Mouse (Mus musculus): ENCODE data around the gene Isx. TPM values are rescaled to one million over a fixed set of nuclear protein-coding genes. Genes with fewer than 3 reads are reported as not detected.

The Isx gene
- polyA plus RNA-seq, 1 experiment from 2014 or later, result 76.3 TPM

DNA sequence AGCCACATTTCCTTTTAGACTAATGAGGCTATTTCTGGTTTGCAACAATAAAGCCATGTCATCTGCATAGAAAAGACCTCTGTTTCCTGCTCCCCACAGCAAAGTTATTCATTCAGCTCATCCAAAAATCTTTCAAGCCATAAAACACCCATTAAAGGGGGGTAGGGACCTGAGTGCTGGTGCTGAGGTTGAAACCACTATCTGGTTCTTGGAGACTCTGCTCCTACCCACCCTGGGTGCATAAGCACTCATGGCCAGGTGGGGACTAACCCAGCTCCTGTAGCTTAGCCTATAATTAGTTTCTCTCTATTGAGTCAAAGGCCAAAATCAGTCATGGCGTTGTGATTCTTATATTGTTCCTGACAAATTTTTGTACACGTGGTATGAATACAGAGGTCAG is 10.4 kb upstream of the Isx start:
- Histone ChIP-seq H3K4me2 (replicated peaks) (no peak overlapping the region), H3K4me1 (replicated peaks) (no peaks in the 10 kb centered on the region), H3K36me3 (no peaks in the 10 kb centered on the region), H3K27me3 (replicated peaks) (no peaks in the 10 kb centered on the region), H3K4me3 (replicated peaks) (no peak overlapping the region), H3K9ac (no peak overlapping the region), H3K27ac (no peak overlapping the region), H3K9me3 (no peaks in the 10 kb centered on the region)
- 77% methylated on average over 2 of the region's 2 CpGs for WGBS
- ATAC-seq, result no peak

GRCm38 (mm10) chr8:74870346-74870949 is 2.5 kb upstream of the Isx start:
- Histone ChIP-seq H3K4me2 (replicated peaks) (no peak overlapping the region), H3K27ac (no peak overlapping the region; the same call in 1 of the 2 replicates), H3K4me1 (replicated peaks) (no peaks in the 10 kb centered on the region; the same call in 1 of the 2 replicates), H3K9me3 (no peaks in the 10 kb centered on the region), H3K27me3 (replicated peaks) (no peaks in the 10 kb centered on the region), H3K4me3 (replicated peaks) (no peak overlapping the region), H3K36me3 (no peaks in the 10 kb centered on the region), H3K9ac (no peak overlapping the region)
- ATAC-seq, result no peak
- 71% methylated on average over 4 of the region's 4 CpGs for WGBS

DNA sequence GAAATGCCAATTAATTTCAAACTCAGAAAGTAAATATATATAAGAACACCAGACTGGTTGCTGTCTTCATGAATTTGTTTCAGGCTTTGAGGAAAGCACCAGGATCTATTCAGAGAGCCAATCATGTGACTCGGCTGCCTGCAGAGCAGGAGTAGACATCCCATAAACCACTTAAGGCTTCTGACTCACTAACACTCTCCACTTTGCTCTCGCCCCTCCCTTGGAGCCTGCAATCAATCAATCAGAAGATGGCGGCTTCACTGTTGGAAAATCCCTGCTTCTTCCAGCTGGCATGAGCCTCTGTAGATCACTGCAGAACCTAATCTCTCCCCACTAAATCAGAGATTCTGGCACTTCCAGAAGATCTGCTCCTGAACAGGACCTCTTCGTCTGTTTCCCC is 1.3 kb upstream of the Isx start:
- H3K4me2 ChIP-seq (replicated peaks), result peak overlapping the region; percentile 52
- H3K9me3 ChIP-seq, result no peaks in the 10 kb centered on the region
- 0 out of 2 replicates have a peak overlapping the region, but pooled peaks have one; percentile 6 for H3K9ac ChIP-seq
- no peaks in the 10 kb centered on the region for H3K27me3 ChIP-seq (replicated peaks)
- ATAC-seq, result peak; percentile 73
- H3K27ac ChIP-seq, result peak overlapping the region; percentile 80
- no peaks in the 10 kb centered on the region; the same call in 1 of the 2 replicates for H3K4me1 ChIP-seq (replicated peaks)
- no peaks in the 10 kb centered on the region for H3K36me3 ChIP-seq
- 5% methylated on average over 4 of the region's 4 CpGs for WGBS
- H3K4me3 ChIP-seq (replicated peaks), result peak overlapping the region; percentile 20

DNA sequence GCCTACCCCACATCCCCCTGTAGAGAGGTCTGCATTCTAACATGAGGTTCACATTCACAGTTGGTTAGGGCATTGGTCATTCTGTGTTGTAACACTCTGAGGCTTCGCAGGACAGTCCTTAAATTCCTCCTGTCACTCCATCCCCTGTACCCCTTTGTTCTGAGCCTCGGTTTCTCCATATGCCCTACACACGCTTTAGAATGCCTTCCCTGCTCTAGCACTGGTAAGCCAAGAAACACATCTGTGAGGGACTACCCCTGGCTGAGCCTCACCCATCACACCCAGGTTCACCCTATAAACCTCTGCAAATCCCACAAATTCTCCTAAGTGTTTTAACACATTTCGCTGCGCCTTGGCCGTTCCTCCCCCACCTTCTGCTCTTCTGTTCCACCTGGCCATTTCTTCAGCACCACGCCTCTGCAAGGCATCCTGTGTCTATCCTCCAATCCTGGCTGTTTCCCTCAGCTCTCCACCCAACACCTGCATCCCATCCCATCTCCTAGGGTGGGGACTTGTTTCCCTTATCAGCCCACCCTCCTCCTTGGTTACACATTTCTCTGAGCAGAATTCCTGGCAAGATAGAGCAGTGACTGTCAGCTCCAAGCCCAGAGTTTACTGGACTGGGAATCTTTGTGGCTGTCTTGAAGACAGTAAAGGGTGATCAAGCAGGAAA is 686 bp upstream of the Isx start:
- H3K27me3 ChIP-seq (replicated peaks), result no peaks in the 10 kb centered on the region
- WGBS, result 60% methylated on average over 7 of the region's 7 CpGs
- peak; percentile 91 for ATAC-seq
- H3K9ac ChIP-seq, result peak overlapping the region; percentile 47
- no peaks in the 10 kb centered on the region for H3K36me3 ChIP-seq
- peak overlapping the region; percentile 52 for H3K4me2 ChIP-seq (replicated peaks)
- peak overlapping the region; percentile 84 for H3K27ac ChIP-seq
- no peaks in the 10 kb centered on the region; the same call in 1 of the 2 replicates for H3K4me1 ChIP-seq (replicated peaks)
- peak overlapping the region; percentile 41 for H3K4me3 ChIP-seq (replicated peaks)
- H3K9me3 ChIP-seq, result no peaks in the 10 kb centered on the region

DNA sequence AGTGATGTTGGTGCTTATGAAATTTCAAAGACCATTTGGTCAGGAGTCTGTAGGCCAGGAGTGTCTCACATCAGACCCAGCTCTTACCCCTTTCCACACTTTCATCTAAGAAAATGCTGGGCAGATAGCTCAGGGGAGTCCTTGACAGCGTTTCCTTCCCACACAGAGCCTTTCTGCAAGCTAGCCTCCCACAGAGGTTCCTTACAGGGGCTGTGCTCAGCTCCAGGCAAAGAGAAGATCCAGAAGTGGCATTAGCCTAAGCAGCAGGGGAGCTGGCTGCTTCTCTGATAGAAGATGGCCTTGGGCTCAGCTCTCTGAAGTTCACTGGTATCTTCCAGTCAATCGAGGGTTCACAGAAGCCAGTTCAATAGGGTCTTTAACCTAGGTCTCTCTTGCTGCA is 1.6 kb downstream of the Isx start:
- no peaks in the 10 kb centered on the region; the same call in 1 of the 2 replicates for H3K4me1 ChIP-seq (replicated peaks)
- no peak for ATAC-seq
- no peaks in the 10 kb centered on the region for H3K9me3 ChIP-seq
- H3K9ac ChIP-seq, result peak overlapping the region; percentile 47
- H3K36me3 ChIP-seq, result no peaks in the 10 kb centered on the region
- peak overlapping the region; percentile 41 for H3K4me3 ChIP-seq (replicated peaks)
- no peaks in the 10 kb centered on the region for H3K27me3 ChIP-seq (replicated peaks)
- WGBS, result 55% methylated on average over 2 of the region's 2 CpGs
- H3K4me2 ChIP-seq (replicated peaks), result peak overlapping the region; percentile 51; the same call in 1 of the 2 replicates
- H3K27ac ChIP-seq, result peak overlapping the region; percentile 75

DNA sequence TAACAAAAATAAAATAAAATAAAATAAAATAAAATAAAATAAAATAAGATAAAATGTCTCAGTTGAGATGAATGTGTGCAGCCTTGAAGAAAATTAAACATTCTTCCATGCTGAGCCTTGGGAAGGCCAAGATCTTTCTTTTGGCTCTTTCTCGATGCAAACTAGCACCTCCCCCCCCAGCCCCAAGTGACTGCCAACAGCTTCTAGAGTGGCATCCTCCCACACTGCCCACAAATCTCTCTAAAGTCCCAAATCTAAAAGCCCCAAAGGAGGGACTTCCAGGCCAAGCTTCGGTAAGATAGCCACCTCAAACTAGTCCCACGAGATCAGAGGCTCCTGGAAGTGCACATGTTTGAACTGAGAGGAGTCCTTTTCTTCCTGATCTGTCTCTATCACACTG is 5.7 kb downstream of the Isx start:
- H3K27me3 ChIP-seq (replicated peaks), result no peaks in the 10 kb centered on the region
- no peak for ATAC-seq
- H3K9ac ChIP-seq, result no peak overlapping the region
- peak overlapping the region; percentile 43 for H3K4me2 ChIP-seq (replicated peaks)
- WGBS, result 66% methylated on average over 3 of the region's 3 CpGs
- no peaks in the 10 kb centered on the region for H3K9me3 ChIP-seq
- no peak overlapping the region for H3K4me3 ChIP-seq (replicated peaks)
- H3K36me3 ChIP-seq, result no peaks in the 10 kb centered on the region
- no peaks in the 10 kb centered on the region for H3K4me1 ChIP-seq (replicated peaks)
- H3K27ac ChIP-seq, result no peak overlapping the region

GRCm38 (mm10) chr8:74888763-74889162 is 15.8 kb downstream of the Isx start:
- 97% methylated on average over 1 of the region's 1 CpGs for WGBS
- ATAC-seq, result no peak
- no peaks in the 10 kb centered on the region for H3K36me3 ChIP-seq
- no peak overlapping the region for H3K9ac ChIP-seq
- no peak overlapping the region for H3K4me2 ChIP-seq (replicated peaks)
- H3K9me3 ChIP-seq, result no peaks in the 10 kb centered on the region
- no peaks in the 10 kb centered on the region; the same call in 1 of the 2 replicates for H3K4me1 ChIP-seq (replicated peaks)
- no peak overlapping the region for H3K4me3 ChIP-seq (replicated peaks)
- no peaks in the 10 kb centered on the region for H3K27me3 ChIP-seq (replicated peaks)
- no peak overlapping the region for H3K27ac ChIP-seq

- Histone ChIP-seq H3K27ac (no peak overlapping the region), H3K4me2 (replicated peaks) (no peak overlapping the region), H3K36me3 (no peaks in the 10 kb centered on the region), H3K9ac (no peak overlapping the region), H3K27me3 (replicated peaks) (no peaks in the 10 kb centered on the region), H3K4me3 (replicated peaks) (no peak overlapping the region), H3K4me1 (replicated peaks) (no peaks in the 10 kb centered on the region; the same call in 1 of the 2 replicates), H3K9me3 (no peaks in the 10 kb centered on the region)
- no peak for ATAC-seq
- 81% methylated on average over 5 of the region's 5 CpGs for WGBS
Measured at GRCm38 (mm10) chr8:74891030-74891429, 18.1 kb downstream of the Isx start.

- Histone ChIP-seq H3K36me3 (no peaks in the 10 kb centered on the region), H3K27ac (no peak overlapping the region; the same call in 1 of the 2 replicates), H3K9ac (no peak overlapping the region), H3K9me3 (no peaks in the 10 kb centered on the region), H3K4me1 (replicated peaks) (no peaks in the 10 kb centered on the region; the same call in 1 of the 2 replicates), H3K27me3 (replicated peaks) (no peaks in the 10 kb centered on the region), H3K4me2 (replicated peaks) (no peak overlapping the region), H3K4me3 (replicated peaks) (no peak overlapping the region)
- ATAC-seq, result peak; percentile 66
- 59% methylated on average over 1 of the region's 1 CpGs for WGBS
Measured at GRCm38 (mm10) chr8:74896302-74896701, 23.3 kb downstream of the Isx start.

DNA sequence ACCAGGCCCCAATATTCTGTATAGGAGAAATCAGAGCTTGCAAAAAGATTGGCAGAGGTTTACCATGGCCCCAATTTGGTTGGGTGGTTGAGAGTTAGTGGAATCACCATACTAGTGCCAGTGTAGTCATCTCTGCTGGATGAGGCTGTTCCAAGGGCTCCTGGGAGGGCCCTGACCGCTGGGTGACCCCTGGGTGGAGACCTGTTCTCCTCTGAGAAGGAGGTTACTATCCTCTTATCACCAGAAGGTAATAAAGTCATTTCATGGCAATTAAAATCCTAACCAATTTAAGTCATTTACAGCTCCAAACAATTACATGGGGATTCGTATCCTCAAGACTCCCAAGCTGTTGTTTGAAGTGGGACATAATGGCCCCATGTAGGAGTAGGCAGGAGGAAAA is 24.3 kb downstream of the Isx start:
- Histone ChIP-seq H3K4me2 (replicated peaks) (no peak overlapping the region), H3K27me3 (replicated peaks) (no peaks in the 10 kb centered on the region), H3K27ac (no peak overlapping the region), H3K9ac (no peak overlapping the region), H3K4me3 (replicated peaks) (no peak overlapping the region), H3K36me3 (no peaks in the 10 kb centered on the region), H3K9me3 (no peaks in the 10 kb centered on the region), H3K4me1 (replicated peaks) (peaks cover 4% of the 10 kb centered on the region)
- 7% methylated on average over 2 of the region's 2 CpGs for WGBS
- ATAC-seq, result peak; percentile 84

- Histone ChIP-seq H3K4me2 (replicated peaks) (no peak overlapping the region), H3K36me3 (no peaks in the 10 kb centered on the region), H3K9ac (no peak overlapping the region), H3K4me3 (replicated peaks) (no peak overlapping the region), H3K9me3 (no peaks in the 10 kb centered on the region), H3K27me3 (replicated peaks) (no peaks in the 10 kb centered on the region), H3K4me1 (replicated peaks) (peaks cover 12% of the 10 kb centered on the region), H3K27ac (no peak overlapping the region)
- ATAC-seq, result no peak
- WGBS, result 63% methylated on average over 3 of the region's 3 CpGs
Measured at GRCm38 (mm10) chr8:74899796-74900195, 26.8 kb downstream of the Isx start.

GRCm38 (mm10) chr8:74901765-74902164 is 28.8 kb downstream of the Isx start:
- Histone ChIP-seq H3K27ac (peak overlapping the region; percentile 49; the same call in 1 of the 2 replicates), H3K4me2 (replicated peaks) (no peak overlapping the region), H3K9me3 (no peaks in the 10 kb centered on the region), H3K27me3 (replicated peaks) (no peaks in the 10 kb centered on the region), H3K36me3 (no peaks in the 10 kb centered on the region), H3K4me3 (replicated peaks) (no peak overlapping the region), H3K9ac (no peak overlapping the region), H3K4me1 (replicated peaks) (peaks cover 12% of the 10 kb centered on the region)
- ATAC-seq, result peak; percentile 69
- 35% methylated on average over 1 of the region's 1 CpGs for WGBS

All from intestine, embryonic 15.5 days (tissue).